Mouse (Mus musculus) left cerebral cortex, postnatal 10 days (tissue): ENCODE measurements around the gene Hist1h3h. TPM values are rescaled to one million over a fixed set of nuclear protein-coding genes. Genes with fewer than 3 reads are reported as not detected.
"Not testable (repeated sequence)": the region's sequence is repeated elsewhere in the genome, so short reads cannot be mapped to it uniquely, and the experiment has no call there.

Experiments used
- DNase-seq, 2 experiments: peaks; one replicate each; pipeline ENCODE4 v3.0.0; 2021 to 2022; ENCODE audit warnings: low spot score in 2 of 2, mixed read lengths in 1 of 2; ENCODE audit errors: extremely low spot score in 1 of 2
- intact Hi-C: fragments of 180-260 bp; cut with DNase I; formaldehyde crosslinking; loops from one replicate; pipeline ENCODE4 v1.15.1; 2025
- total RNA-seq, 2 experiments: library from RNA; stranded (reverse); gene quantifications; 2 replicates each; pipeline ENCODE4 v1.2.3; 2021

Gene Hist1h3h
- total RNA-seq, result 10 to 100 TPM; 69.3 to 80.8 TPM

- peak; percentile 73 to 92 for DNase-seq
- intact Hi-C loops, result loop anchor here (10.0 kb wide), 2 partner anchors 307 to 1717 kb away; no protein-coding TSS in a partner anchor
These were observed at the start of gene Hist1h3h for GRCm38 (mm10) chr13:21717397-21718357. Gene Hist1h3h, plus strand, starts transcription at chr13:21717659.

- DNase-seq, result no peak
- intact Hi-C loops, result no loop called here
These were observed 40.2 kb upstream of the Hist1h3h start, which contains the start of gene Olfr1360 for GRCm38 (mm10) chr13:21677305-21677704. Gene Olfr1360, minus strand, starts transcription at chr13:21677405.

- intact Hi-C loops, result no loop called here
- DNase-seq, result no peak
These were observed 19.6 kb upstream of the Hist1h3h start, which contains the start of gene Olfr1359 for GRCm38 (mm10) chr13:21697811-21698210. Gene Olfr1359, plus strand, starts transcription at chr13:21698111.

DNA sequence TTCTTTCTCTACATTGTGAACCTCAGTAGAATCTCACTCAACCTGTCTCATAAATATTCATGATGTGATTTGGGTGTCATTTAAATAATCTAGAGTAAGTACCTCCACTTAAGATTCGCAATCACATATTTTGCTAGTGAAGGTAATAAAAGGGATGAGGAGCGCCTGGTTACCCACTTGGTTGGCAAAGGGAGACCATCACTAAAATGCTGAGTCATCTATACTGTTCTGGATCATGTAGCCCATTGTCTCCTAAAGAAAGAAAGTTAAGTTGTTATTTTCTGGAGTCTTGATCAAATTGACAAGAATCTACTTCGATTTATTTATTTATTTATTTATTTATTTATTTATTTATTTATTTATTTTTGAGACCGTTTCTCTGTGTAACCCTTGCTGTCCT is 10.8 kb upstream of the Hist1h3h start:
- intact Hi-C loops, result no loop called here
- no peak for DNase-seq

DNA sequence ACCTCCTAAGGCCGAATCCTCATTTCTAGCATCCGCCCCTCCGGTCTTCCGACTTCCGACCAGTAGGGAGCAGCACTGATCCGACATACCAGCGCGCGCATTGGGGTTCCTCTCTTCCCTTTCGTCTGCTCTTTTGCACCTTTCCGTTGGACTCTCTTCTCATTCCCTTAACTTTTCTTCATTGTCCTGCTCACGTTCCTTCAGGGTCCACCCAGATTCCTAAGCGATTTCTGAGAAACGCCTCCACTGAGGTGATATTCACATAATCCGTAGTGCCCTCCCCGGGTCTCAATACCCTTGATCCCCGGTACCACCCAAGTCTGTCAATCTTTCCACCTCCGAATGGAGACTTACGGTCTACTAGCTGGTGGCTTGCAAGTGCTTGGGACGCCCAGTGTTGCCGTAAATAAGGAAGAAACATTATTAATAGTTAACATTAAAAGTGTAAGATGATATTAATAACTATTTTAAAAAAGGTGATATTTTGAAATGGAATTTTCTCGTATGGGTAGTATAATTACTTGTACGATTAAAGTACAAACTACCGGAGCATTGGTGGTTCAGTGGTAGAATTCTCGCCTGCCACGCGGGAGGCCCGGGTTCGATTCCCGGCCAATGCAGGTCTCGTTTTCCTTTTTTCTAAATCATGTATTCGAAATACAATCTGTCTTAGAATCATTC is 7.3 kb upstream of the Hist1h3h start:
- DNase-seq, result peak; percentile 86 to 90
- intact Hi-C loops, result loop anchor here (10.0 kb wide), 2 partner anchors 315 to 1725 kb away; no protein-coding TSS in a partner anchor

GRCm38 (mm10) chr13:21710821-21711525 is 6.5 kb upstream of the Hist1h3h start:
- DNase-seq, result peak; percentile 76 to 77
- intact Hi-C loops, result loop anchor here (10.0 kb wide), 2 partner anchors 314 to 1724 kb away; no protein-coding TSS in a partner anchor

GRCm38 (mm10) chr13:21711698-21712097 is 5.8 kb upstream of the Hist1h3h start:
- intact Hi-C loops, result loop anchor here (10.0 kb wide), 2 partner anchors 313 to 1723 kb away; no protein-coding TSS in a partner anchor
- DNase-seq, result no peak

GRCm38 (mm10) chr13:21714725-21715124 is 2.7 kb upstream of the Hist1h3h start:
- intact Hi-C loops, result loop anchor here (2.0 to 10.0 kb wide), 3 partner anchors 20 to 1720 kb away; partner anchors contain the start of gene Hist1h4j
- DNase-seq, result peak; percentile 44 to 78

DNA sequence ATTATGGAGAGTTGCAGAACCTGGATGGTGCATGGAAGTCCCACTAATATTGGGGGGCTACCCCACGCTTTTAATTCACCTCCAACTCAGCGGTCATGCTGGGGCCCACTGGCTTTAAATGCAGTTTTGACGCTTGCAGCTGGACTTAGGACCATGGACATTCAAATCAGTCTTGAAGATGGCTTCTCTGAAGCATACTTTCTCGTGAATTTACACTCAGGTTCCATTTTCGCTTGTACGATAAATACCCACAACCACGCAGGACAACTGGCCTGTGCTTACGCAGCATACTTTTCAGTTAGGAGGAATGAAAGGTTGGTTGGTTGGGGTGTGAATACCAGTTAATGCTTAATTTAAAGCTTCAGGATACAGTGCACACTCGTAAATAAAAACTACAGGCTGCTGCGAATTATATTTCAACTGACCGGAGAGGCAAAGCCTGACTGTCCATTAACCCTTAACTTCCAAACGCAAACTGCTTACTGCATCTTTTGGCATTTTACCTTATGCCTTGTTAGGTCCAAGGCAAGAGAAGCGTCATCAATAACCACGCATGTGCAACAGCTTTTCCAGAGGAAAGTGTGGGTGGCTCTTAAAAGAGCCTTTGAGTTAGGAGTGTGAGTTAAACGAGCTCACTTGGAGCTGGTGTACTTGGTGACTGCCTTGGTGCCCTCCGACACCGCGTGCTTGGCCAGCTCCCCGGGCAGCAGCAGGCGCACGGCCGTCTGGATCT is 2.2 kb upstream of the Hist1h3h start:
- intact Hi-C loops, result loop anchor here (2.0 to 10.0 kb wide), 3 partner anchors 20 to 1720 kb away; partner anchors contain the start of gene Hist1h4j
- DNase-seq, result no peak

- DNase-seq, result peak; percentile 78 to 96
- intact Hi-C loops, result loop anchor here (2.0 to 10.0 kb wide), 3 partner anchors 19 to 1719 kb away; partner anchors contain the start of gene Hist1h4j
These were observed 1.5 kb upstream of the Hist1h3h start, which contains the start of the genes Hist1h2bl and Hist1h2ai for GRCm38 (mm10) chr13:21715864-21716539. Gene Hist1h2bl, minus strand, starts transcription at chr13:21716143. Gene Hist1h2ai, plus strand, starts transcription at chr13:21716422.

DNA sequence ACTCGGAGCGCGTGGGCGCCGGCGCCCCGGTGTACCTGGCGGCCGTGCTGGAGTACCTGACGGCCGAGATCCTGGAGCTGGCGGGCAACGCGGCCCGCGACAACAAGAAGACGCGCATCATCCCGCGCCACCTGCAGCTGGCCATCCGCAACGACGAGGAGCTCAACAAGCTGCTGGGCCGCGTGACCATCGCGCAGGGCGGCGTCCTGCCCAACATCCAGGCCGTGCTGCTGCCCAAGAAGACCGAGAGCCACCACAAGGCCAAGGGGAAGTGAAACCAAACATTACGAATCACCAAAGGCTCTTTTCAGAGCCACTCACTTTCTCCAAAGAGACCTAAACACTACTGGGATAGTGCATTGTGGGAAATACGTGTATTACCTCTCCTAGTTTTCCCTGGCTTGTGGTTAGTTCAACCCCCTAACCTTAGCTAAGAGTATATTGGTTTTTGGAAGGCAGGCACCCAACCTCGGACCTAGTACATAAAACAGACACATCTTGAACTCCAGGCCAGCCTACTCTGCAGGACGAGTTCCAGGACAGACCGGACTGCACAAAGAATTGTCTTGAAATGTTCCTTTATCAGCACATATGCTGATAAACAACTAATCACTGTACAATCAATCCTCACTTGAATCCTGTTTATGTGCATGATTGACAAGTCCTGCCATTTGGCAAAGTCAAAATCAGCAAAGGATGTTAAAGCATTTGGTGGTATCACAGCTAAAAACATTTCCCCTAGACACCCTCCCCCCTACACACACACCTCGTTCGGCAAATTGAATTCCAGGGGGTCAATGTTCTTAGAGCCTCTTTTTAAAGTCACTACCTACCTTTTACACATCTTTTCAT is 693 bp upstream of the Hist1h3h start:
- intact Hi-C loops, result loop anchor here (10.0 kb wide), 2 partner anchors 308 to 1718 kb away; no protein-coding TSS in a partner anchor

GRCm38 (mm10) chr13:21718381-21719080 is 1.1 kb downstream of the Hist1h3h start:
- DNase-seq, result no peak
- intact Hi-C loops, result loop anchor here (10.0 kb wide), 2 partner anchors 306 to 1716 kb away; no protein-coding TSS in a partner anchor

More for the DNA sequence above, 693 bp upstream of the Hist1h3h start:
- not testable (repeated sequence) for DNase-seq

DNA sequence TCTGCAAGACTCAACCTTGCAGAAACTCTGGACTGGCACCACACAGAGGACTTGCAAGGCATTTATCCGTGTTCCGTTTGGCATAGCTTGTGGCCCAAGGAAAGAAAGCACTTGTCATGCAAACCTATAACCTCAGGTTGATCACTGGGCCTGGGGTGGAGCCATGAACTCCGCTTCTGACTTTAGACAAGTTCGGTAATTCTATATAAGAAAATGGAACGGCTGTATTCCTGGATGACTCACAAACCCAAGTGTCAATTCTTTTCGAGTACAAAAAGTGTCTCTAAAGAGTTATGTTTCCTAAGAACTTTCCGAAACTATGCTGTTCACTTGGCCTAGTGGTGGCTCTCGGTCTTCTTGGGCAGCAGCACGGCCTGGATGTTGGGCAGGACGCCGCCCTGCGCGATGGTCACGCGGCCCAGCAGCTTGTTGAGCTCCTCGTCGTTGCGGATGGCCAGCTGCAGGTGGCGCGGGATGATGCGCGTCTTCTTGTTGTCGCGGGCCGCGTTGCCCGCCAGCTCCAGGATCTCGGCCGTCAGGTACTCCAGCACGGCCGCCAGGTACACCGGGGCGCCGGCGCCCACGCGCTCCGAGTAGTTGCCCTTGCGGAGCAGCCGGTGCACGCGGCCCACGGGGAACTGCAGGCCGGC is 3.8 kb downstream of the Hist1h3h start:
- DNase-seq, intact Hi-C loops: not testable (repeated sequence)

DNA sequence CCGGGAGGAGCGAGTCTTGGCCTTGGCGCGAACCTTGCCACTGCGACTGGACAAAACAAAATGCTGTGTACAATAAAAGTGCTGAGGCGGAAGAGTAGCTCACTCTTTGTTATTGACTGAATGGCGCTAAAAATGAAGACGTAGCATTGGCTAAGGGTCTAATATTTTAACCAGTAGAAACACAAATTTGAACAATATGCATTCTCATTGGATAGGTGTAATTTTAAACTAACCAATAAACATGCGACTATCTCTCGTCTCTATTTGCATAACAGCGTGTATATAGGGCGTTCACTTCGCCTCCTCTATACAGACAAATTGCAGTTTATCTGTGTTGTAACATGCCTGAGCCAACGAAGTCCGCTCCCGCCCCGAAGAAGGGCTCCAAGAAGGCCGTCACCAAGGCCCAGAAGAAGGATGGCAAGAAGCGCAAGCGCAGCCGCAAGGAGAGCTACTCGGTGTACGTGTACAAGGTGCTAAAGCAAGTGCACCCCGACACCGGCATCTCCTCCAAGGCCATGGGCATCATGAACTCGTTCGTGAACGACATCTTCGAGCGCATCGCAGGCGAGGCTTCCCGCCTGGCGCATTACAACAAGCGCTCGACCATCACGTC is 4.4 kb downstream of the Hist1h3h start, which contains the start of gene Hist1h2bm:
TSS of gene Hist1h2bm (plus strand) at position 288 of the 616 bp plus-strand sequence.
- DNase-seq, result peak; percentile 47 to 84
- intact Hi-C loops, result not testable (repeated sequence)
